Mouse (Mus musculus) E14TG2a.4 (cell line): Measurements from ENCODE around the gene 9530068E07Rik.

Experiments used
- CTCF ChIP-seq: conservative IDR thresholded peaks from 2 replicates; pipeline ENCODE4 v1.5.1; 2014; ENCODE audit warnings: low read length
- POU5F1 ChIP-seq: IDR thresholded peaks from 2 replicates; pipeline ENCODE4 v1.6.1; 2014; ENCODE audit warnings: low read length, borderline replicate concordance

GRCm38 (mm10) chr11:52352271-52352670 is 44.0 kb upstream of the 9530068E07Rik start:
- TF ChIP-seq CTCF (no peak), POU5F1 (no peak)
